15 mouse cellular contexts compared by ENCODE assay signal in the genomic region with DNA sequence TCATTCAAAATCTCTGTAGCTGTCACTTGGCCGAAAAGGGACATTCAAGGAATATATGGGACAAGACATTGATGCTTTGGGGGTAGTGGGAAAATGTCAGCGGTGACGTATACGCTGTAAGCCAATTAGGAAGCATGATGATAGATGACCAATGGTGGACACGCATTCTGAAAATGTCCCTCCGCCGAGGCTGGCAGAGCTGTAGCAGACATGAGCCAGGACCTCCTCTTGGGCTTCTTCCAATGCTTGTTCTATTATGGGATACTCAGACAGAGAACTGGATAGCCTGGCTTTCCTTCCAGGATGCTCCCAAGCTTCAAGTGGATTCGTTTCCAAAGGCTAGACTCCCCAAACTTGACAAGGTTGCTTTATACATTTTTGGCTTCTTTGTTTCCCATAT.
A peak's percentile ranks its signal among the peaks of the same experiment; 100 is the strongest.
DNase-seq lines count a peak whose midpoint lies in the region; ATAC-seq and TF ChIP-seq lines count a peak whose summit lies in the region.
"Had no signal": no experiment of that assay in that cellular context is flagged by ENCODE, and none has a peak within 500 bp of the region (broad histone marks: within the 10 kb centered on the region; RNA-seq: fewer than 3 reads in every experiment).

No protein-coding gene starts in this region.

- no peaks in the 10 kb centered on the region for H3K79me2 ChIP-seq in heart, adult 2 months (replicated peaks; ENCODE audit: control insufficient read depth, insufficient read depth, low read length)

- no peak for TF ChIP-seq POLR2A in heart, adult 2 months (IDR thresholded peaks at IDR 0.05; ENCODE audit: insufficient read depth, low read depth, low read length)
- TF ChIP-seq POLR2A in thymus, adult 2 months (IDR thresholded peaks at IDR 0.05; ENCODE audit: control insufficient read depth, extremely low read depth, insufficient read depth, low read length, poor library complexity) = no peak

- no peaks in the 10 kb centered on the region for H3K27me3 ChIP-seq in heart, adult 2 months (ENCODE audit: control insufficient read depth, insufficient read depth, low read length)
- H3K27me3 ChIP-seq in heart, embryonic 12.5 days (replicated peaks) = no peaks in the 10 kb centered on the region
- no peaks in the 10 kb centered on the region for H3K27me3 ChIP-seq in heart, embryonic 15.5 days
- no peaks in the 10 kb centered on the region for H3K27me3 ChIP-seq in thymus, adult 2 months (ENCODE audit: control insufficient read depth, insufficient read depth, low read length)
- H3K27me3 ChIP-seq: hindbrain, embryonic 12.5 days; limb, embryonic 13.5 days had no signal

- DNase-seq in heart, adult 2 months = peak; percentile 40 to 66
- DNase-seq in brain, adult 2 months (ENCODE audit: low read depth, low spot score) = peak; percentile 74
- DNase-seq in cerebellum, postnatal 10 days = peak; percentile 77 to 84
- DNase-seq in kidney, postnatal 25 days = no peak
- DNase-seq in thymus, adult 2 months = no peak
- no peak for DNase-seq in frontal cortex, postnatal 14 days (ENCODE audit: low spot score in 2 of 2)
- DNase-seq: adrenal gland, postnatal 10 days; kidney, adult 8-10 months; midbrain, embryonic 14.5 days; thymus, postnatal 25 days had no signal

- H3K4me1 ChIP-seq in heart, adult 2 months (ENCODE audit: control insufficient read depth, insufficient read depth, low read length) = no peaks in the 10 kb centered on the region
- H3K4me1 ChIP-seq in heart, embryonic 12.5 days (replicated peaks) = no peaks in the 10 kb centered on the region
- 0 out of 2 replicates have a peak, but pooled peaks cover 3% of the 10 kb centered on the region for H3K4me1 ChIP-seq in heart, embryonic 15.5 days (replicated peaks)
- H3K4me1 ChIP-seq in thymus, adult 2 months (replicated peaks; ENCODE audit: control insufficient read depth, insufficient read depth, low read length) = no peaks in the 10 kb centered on the region
- H3K4me1 ChIP-seq: hindbrain, embryonic 12.5 days had no signal

- intact Hi-C loops in heart, adult 2 months (cut with DNase I) = no loop called here

- H3K4me2 ChIP-seq in heart, embryonic 12.5 days = no peak overlapping the region
- no peak overlapping the region for H3K4me2 ChIP-seq in heart, embryonic 15.5 days
- H3K4me2 ChIP-seq: hindbrain, embryonic 12.5 days; limb, embryonic 13.5 days had no signal

- TF ChIP-seq EP300 in heart, adult 2 months (IDR thresholded peaks at IDR 0.05; ENCODE audit: insufficient read depth, low read depth, low read length) = no peak

- 51% methylated on average over 8 of the region's 8 CpGs for WGBS in heart, adult 2 months
- 69% methylated on average over 8 of the region's 8 CpGs for WGBS in heart, embryonic 12.5 days
- 59% methylated on average over 8 of the region's 8 CpGs for WGBS in heart, embryonic 15.5 days
- WGBS in thymus, adult 2 months = 91% methylated on average over 8 of the region's 8 CpGs

- H3K36me3 ChIP-seq in heart, adult 2 months (ENCODE audit: control insufficient read depth, insufficient read depth, low read length) = no peaks in the 10 kb centered on the region
- no peaks in the 10 kb centered on the region for H3K36me3 ChIP-seq in heart, embryonic 12.5 days
- no peaks in the 10 kb centered on the region for H3K36me3 ChIP-seq in heart, embryonic 15.5 days
- H3K36me3 ChIP-seq in thymus, adult 2 months (ENCODE audit: control insufficient read depth, insufficient read depth, low read length) = no peaks in the 10 kb centered on the region
- H3K36me3 ChIP-seq: hindbrain, embryonic 12.5 days; limb, embryonic 13.5 days had no signal

- H3K9me3 ChIP-seq in heart, embryonic 12.5 days (replicated peaks) = 0 out of 2 replicates have a peak, but pooled peaks cover 3% of the 10 kb centered on the region
- no peaks in the 10 kb centered on the region for H3K9me3 ChIP-seq in heart, embryonic 15.5 days (replicated peaks)
- H3K9me3 ChIP-seq: limb, embryonic 13.5 days had no signal

- H3K4me3 ChIP-seq in heart, adult 2 months = no peak overlapping the region
- no peak overlapping the region for H3K4me3 ChIP-seq in heart, embryonic 12.5 days
- H3K4me3 ChIP-seq in heart, embryonic 15.5 days = no peak overlapping the region
- no peak overlapping the region for H3K4me3 ChIP-seq in thymus, adult 2 months (ENCODE audit: control insufficient read depth, insufficient read depth, low read length)
- H3K4me3 ChIP-seq: hindbrain, embryonic 12.5 days; limb, embryonic 13.5 days had no signal

- TF ChIP-seq CTCF in heart, adult 2 months (IDR thresholded peaks at IDR 0.05) = no peak
- no peak for TF ChIP-seq CTCF in thymus, adult 2 months (IDR thresholded peaks at IDR 0.05; ENCODE audit: borderline replicate concordance, control insufficient read depth, extremely low read depth, insufficient read depth, low read length, poor library complexity)

- peak overlapping the region; percentile 48 for H3K27ac ChIP-seq in heart, adult 2 months
- no peak overlapping the region for H3K27ac ChIP-seq in heart, embryonic 12.5 days (ENCODE audit: poor library complexity, severe bottlenecking)
- H3K27ac ChIP-seq in heart, embryonic 15.5 days = 0 out of 2 replicates have a peak overlapping the region, but pooled peaks have one; percentile 15
- H3K27ac ChIP-seq in thymus, adult 2 months (ENCODE audit: control insufficient read depth, insufficient read depth, low read length) = no peak overlapping the region
- H3K27ac ChIP-seq: hindbrain, embryonic 12.5 days; limb, embryonic 13.5 days had no signal

- no peak for ATAC-seq in heart, embryonic 12.5 days (ENCODE audit: insufficient number of reproducible peaks, low FRiP score)
- peak; percentile 60 for ATAC-seq in heart, embryonic 15.5 days (replicated peaks; ENCODE audit: insufficient number of reproducible peaks, insufficient read depth, low FRiP score, low read depth)
- ATAC-seq: forebrain, embryonic 14.5 days had no signal

- no peak overlapping the region for H3K9ac ChIP-seq in heart, adult 2 months (ENCODE audit: low read depth, low read length)
- no peak overlapping the region for H3K9ac ChIP-seq in heart, embryonic 12.5 days
- no peak overlapping the region for H3K9ac ChIP-seq in heart, embryonic 15.5 days
- H3K9ac ChIP-seq: hindbrain, embryonic 12.5 days; limb, embryonic 13.5 days had no signal

Comparison
In these comparisons a context has a peak if more than half of its experiments do, and no peak if none do; other contexts are left out.
1. H3K27ac ChIP-seq: peak in heart, adult 2 months (single experiment) and heart, embryonic 15.5 days (single experiment); none in heart, embryonic 12.5 days (single experiment) and thymus, adult 2 months (single experiment).
2. DNase-seq: peak in heart, adult 2 months (2 of 2), brain, adult 2 months (single experiment) and cerebellum, postnatal 10 days (2 of 2); none in kidney, postnatal 25 days (0 of 2), thymus, adult 2 months (single experiment) and frontal cortex, postnatal 14 days (0 of 2).